Mouse (Mus musculus) liver, embryonic 16.5 days (tissue): ENCODE results near the gene Lrrc8d. TPM values are rescaled to one million over a fixed set of nuclear protein-coding genes. Genes with fewer than 3 reads are reported as not detected.
A peak's percentile ranks its signal among the peaks of the same experiment; 100 is the strongest.
"Not testable (repeated sequence)": the region's sequence is repeated elsewhere in the genome, so short reads cannot be mapped to it uniquely, and the experiment has no call there.

Experiments used
- ATAC-seq: fragments of 200-750 bp; cut with Nextera tagmentation; 2 replicates; pipeline ENCODE4 v1.8.0; 2017; ENCODE audit warnings: low read depth, mild to moderate bottlenecking, moderate number of reproducible peaks, moderate library complexity
- H3K27ac ChIP-seq: fragments of 300-500 bp; sonication (generic); 2 replicates; pipeline ENCODE4 v1.5.1; 2014; ENCODE audit warnings: mild to moderate bottlenecking, low read length
- H3K27me3 ChIP-seq: fragments of 300-500 bp; sonication (generic); 2 replicates; pipeline ENCODE4 v1.6.1; 2014; ENCODE audit warnings: low read depth, low read length, mixed read lengths; ENCODE audit not compliant: control insufficient read depth, insufficient read depth
- H3K36me3 ChIP-seq: fragments of 300-500 bp; sonication (generic); 2 replicates; pipeline ENCODE4 v1.6.1; 2014; ENCODE audit warnings: mild to moderate bottlenecking; ENCODE audit not compliant: control insufficient read depth, insufficient read depth
- H3K4me1 ChIP-seq: fragments of 300-500 bp; sonication (generic); 2 replicates; pipeline ENCODE4 v1.6.1; 2014; ENCODE audit warnings: low read depth, low read length, mixed read lengths; ENCODE audit not compliant: control insufficient read depth
- H3K4me2 ChIP-seq: fragments of 300-500 bp; sonication (generic); 2 replicates; pipeline ENCODE4 v1.6.1; 2014; ENCODE audit warnings: low read depth, low read length, mixed read lengths
- H3K4me3 ChIP-seq: fragments of 300-500 bp; sonication (generic); 2 replicates; pipeline ENCODE4 v1.5.1; 2014; ENCODE audit warnings: low read depth, mild to moderate bottlenecking, low read length
- H3K9ac ChIP-seq: fragments of 300-500 bp; sonication (generic); 2 replicates; pipeline ENCODE4 v1.6.1; 2014; ENCODE audit warnings: low read depth, low read length
- H3K9me3 ChIP-seq: fragments of 300-500 bp; sonication (generic); replicated peaks from 2 replicates; pipeline ENCODE4 v1.6.1; 2016; ENCODE audit warnings: low read length; ENCODE audit not compliant: control insufficient read depth
- WGBS: fragments of 180-500 bp; shearing (Covaris S2); extraction: QIAGEN DNeasy Blood & Tissue Kit; methylation state at CpG from one replicate; pipeline ENCODE4 v1.1.7; 2014; ENCODE audit not compliant: insufficient replicate concordance; 5-methylcytosine and 5-hydroxymethylcytosine counted together
- polyA plus RNA-seq: library from polyadenylated mRNA; unstranded; fragments of >200 nt; fragmentation: Nextera tagmentation; extraction: Ambion mirVana; gene quantifications from 2 replicates; pipeline ENCODE4 v1.2.1, GENCODE M21; 2015

Gene Lrrc8d
- polyA plus RNA-seq, 1 experiment from 2014 or later: 8.0 TPM

DNA sequence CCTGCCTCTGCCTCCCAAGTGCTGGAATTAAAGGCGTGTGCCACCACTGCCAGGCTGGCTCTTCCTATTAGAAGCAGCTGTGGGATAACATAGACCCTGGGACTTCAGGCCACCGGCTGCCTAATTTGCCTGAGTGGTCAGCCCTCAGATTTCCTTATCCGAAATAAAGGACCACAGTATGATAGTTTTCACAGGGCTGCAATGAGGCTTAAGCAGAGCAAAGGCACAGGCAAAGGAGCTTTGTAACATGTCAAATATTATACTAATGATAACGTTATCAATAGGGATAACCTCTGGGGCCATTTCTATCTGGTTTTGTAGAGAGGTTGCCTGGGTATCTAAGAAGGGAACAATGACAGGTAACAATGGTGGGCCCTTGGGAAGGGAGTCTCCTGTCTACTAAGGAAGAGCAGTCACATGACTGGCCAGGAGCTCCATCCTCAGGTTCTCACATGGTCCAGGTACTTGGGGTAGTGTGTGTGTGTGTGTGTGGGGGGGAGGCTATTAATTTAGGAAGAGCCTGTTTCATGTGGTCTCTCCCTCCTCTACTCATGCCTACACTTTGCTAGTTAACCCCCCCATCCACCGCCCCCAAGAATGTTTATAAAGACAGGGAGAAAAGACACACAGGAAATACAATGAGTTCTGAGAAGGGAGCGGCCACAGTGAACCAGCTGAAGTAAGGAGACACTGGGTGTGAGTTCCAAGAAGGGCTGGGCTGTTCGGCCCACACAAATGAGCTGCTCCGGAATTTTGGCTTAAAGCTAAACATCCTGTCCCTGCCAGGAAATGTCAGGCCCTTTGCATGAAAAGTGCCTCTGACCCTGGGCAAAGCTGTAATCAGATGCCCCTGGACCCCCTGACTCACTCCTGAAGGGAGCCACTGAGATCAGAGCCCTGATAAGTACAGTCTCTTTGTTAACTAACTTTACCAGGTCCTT lies 159.3 kb downstream of the Lrrc8d start:
- Histone ChIP-seq H3K36me3 (no peaks in the 10 kb centered on the region), H3K9ac (no peak overlapping the region), H3K27ac (peak overlapping the region; percentile 23), H3K9me3 (no peaks in the 10 kb centered on the region), H3K4me3 (no peak overlapping the region), H3K4me2 (no peak overlapping the region), H3K4me1 (peaks cover 2% of the 10 kb centered on the region), H3K27me3 (no peaks in the 10 kb centered on the region)
- WGBS: 50% methylated on average over 8 of the region's 8 CpGs
- ATAC-seq: no peak

DNA sequence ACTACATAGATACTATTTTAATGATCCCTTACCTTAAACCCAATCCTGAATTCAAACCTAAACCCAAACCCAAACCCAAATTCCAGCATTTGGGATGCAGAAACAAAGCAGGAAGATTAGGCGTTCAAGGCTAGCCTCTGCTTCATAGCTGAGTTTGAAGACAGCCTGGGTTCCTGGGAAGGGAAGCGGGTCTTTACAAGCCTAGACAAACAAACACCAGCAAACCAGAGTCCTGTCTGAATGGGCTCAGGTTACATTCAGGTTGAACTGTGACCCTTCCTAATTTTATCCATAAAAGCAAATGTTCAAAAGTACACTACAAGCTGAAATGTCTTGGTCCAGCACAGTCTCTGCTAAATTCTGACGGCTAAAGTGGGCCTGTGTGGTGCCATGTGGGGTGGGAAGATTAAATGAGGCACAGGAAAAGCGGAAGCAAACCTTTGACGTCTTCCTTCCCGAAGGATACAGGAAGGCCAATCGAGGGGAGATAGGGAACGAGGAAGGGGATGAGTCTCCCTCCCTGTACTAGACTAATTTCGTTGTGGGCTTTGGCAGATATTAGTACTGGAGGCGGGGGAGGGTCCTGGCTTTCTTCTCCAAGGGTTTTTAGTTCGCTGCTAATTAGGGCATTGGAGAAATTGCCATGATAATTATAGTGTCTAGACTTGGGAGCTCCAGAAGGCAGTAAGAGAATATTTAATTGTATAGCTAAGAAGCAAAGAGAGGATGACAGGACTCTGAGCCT lies 160.1 kb downstream of the Lrrc8d start:
- Histone ChIP-seq H3K4me2 (no peak overlapping the region), H3K9ac (no peak overlapping the region), H3K27ac (peak overlapping the region; percentile 23; the same call in 1 of the 2 replicates), H3K36me3 (no peaks in the 10 kb centered on the region), H3K4me1 (peaks cover 2% of the 10 kb centered on the region), H3K4me3 (no peak overlapping the region), H3K9me3 (no peaks in the 10 kb centered on the region), H3K27me3 (no peaks in the 10 kb centered on the region)
- 26% methylated on average over 11 of the region's 11 CpGs for WGBS
- ATAC-seq: no peak

DNA sequence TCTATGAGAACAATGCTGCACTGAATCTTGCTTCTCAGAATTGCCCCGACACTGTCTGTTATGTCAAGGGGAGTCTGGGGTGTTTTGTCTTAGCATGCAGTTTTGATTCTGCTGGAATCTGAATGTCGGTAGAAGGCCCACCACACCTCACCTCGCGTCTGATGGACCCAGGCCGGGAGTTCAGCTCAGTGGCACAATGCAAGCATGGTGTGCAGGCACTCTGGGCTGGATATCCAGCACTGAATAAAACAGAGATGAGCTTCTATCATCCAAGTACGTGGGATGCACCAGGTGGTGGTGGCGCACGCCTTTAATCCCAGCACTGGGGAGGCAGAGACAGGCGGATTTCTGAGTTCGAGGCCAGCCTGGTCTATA lies 160.7 kb downstream of the Lrrc8d start:
- Histone ChIP-seq H3K27me3 (no peaks in the 10 kb centered on the region), H3K9ac (no peak overlapping the region), H3K9me3 (no peaks in the 10 kb centered on the region), H3K4me3 (no peak overlapping the region), H3K4me2 (no peak overlapping the region), H3K4me1 (peaks cover 2% of the 10 kb centered on the region), H3K27ac (no peak overlapping the region), H3K36me3 (no peaks in the 10 kb centered on the region)
- no peak for ATAC-seq
- WGBS: 67% methylated on average over 10 of the region's 10 CpGs

DNA sequence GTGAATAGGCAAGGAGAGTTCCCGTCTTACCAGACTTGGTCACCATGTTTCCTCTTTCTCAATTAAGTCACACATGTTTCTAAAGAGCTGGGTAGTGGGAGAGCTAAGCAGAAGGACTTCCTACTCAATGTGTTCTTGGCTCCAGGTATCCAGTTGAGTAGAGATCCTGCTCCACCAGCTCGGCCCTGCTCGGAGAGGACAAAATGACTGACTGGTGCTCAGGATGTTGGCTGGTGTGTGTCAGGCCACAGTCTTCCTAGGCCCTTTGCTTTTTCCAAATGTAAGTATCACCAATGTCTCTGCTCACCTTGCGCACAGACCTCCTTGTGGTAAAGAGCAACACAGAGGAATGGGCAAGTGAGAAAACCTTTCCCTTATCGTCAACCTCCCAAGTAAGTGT lies 161.8 kb downstream of the Lrrc8d start:
- H3K4me2 ChIP-seq: no peak overlapping the region
- ATAC-seq: no peak
- no peaks in the 10 kb centered on the region for H3K9me3 ChIP-seq
- no peak overlapping the region for H3K27ac ChIP-seq
- no peaks in the 10 kb centered on the region for H3K27me3 ChIP-seq
- H3K4me1 ChIP-seq: peaks cover 2% of the 10 kb centered on the region
- H3K4me3 ChIP-seq: no peak overlapping the region
- H3K9ac ChIP-seq: no peak overlapping the region
- H3K36me3 ChIP-seq: no peaks in the 10 kb centered on the region
- WGBS: 72% methylated on average over 5 of the region's 5 CpGs

DNA sequence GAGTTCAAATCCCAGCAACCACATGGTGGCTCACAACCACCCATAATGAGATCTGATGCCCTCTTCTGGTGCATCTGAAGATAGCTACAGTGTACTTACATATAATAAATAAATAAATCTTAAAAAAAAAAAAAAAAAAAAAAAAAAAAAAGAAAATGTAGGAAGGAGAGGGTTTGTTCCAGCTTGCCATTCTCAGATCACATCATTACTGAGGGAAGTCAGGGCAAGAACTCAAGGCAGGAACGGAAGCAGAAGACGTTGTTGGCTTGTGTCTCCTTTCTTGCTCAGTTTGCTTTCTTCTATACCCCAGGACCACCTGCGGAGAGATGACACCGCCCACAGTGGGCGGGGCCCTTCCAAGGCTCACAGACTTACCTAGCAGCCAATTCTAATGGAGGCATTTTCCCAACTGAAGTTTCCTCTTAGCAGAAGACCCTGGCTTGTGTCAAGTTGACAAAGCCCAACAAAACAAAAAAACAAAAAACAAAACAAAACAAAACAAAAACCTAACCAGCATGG lies 165.4 kb downstream of the Lrrc8d start:
- not testable (repeated sequence) for H3K27me3 ChIP-seq, ATAC-seq, H3K4me2 ChIP-seq, H3K4me1 ChIP-seq, H3K36me3 ChIP-seq, H3K27ac ChIP-seq, H3K9ac ChIP-seq, H3K9me3 ChIP-seq, H3K4me3 ChIP-seq
- 53% methylated on average over 5 of the region's 5 CpGs for WGBS

DNA sequence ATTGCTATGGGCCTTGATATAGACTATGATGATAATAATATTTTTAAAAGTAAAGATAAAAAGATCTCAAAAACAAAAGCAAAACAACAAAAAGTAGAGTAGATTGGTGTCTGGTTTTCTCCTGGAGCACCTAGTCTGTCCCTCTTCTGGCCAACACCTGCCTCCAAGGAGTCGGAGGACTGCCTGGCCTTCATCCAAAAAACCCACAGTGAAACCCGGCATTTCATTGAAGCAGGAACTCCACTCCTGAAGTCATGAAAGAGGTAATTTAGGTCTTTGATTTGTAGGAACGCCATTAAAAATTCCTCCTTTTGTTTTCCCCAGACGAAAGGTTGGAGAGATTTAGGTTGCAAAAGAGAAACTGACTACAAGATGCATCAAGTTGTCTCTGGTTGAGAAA lies 167.7 kb downstream of the Lrrc8d start:
- Histone ChIP-seq H3K4me2 (no peak overlapping the region), H3K27me3 (no peaks in the 10 kb centered on the region), H3K36me3 (no peaks in the 10 kb centered on the region), H3K4me1 (no peaks in the 10 kb centered on the region), H3K9ac (no peak overlapping the region), H3K9me3 (no peaks in the 10 kb centered on the region), H3K27ac (no peak overlapping the region), H3K4me3 (no peak overlapping the region)
- WGBS: 61% methylated on average over 4 of the region's 4 CpGs
- ATAC-seq: no peak

DNA sequence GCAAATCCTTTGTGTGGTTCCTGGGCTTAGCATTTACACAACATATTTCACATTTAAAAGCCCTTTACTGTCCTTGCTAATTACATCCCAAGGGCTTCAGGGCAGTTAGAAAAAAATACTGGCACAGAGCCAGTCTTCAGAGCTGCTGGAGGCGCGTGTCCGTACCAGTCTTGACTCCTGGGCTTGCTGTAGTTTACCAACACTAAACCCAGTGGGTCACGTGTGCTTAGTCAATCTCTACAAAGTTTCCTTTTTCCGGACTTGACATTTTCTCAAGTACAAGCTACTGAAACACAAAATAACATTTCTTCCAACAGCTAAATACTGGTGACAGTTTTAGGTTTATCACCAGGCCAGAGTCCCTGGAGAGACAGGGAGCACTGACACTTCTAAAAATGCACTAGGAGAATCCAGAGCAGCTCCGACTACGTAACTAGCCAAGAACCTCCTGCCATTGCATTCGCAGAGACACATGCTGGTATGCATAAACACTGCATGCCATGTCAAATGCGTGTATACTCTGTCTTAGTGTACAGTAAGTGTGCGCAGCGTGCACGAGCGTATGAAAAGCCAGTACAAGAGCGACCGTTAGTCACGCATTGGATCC lies 168.2 kb downstream of the Lrrc8d start:
- Histone ChIP-seq H3K27me3 (no peaks in the 10 kb centered on the region), H3K4me1 (peaks cover 5% of the 10 kb centered on the region), H3K27ac (no peak overlapping the region), H3K9ac (no peak overlapping the region), H3K4me3 (no peak overlapping the region), H3K4me2 (no peak overlapping the region), H3K9me3 (no peaks in the 10 kb centered on the region), H3K36me3 (no peaks in the 10 kb centered on the region)
- ATAC-seq: no peak
- 73% methylated on average over 16 of the region's 16 CpGs for WGBS

DNA sequence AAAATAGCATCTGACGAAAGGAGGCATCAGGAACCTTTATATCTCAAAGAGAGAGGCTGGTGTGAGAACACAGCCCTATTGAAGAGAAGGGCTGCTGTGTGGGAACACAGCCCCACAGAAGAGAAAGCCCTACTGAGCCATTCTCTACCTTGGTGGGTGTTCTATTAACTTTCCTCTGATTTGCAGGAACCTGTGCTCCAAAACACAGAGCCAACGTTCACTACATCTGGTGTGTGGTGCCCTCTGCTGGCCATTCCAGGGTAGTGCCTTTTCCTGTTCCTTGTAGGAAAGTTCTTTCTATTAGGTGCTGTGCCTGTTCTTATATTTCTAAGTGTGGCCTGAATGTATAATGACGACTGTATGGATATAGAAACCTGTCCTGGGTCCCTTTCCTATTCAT lies 168.8 kb downstream of the Lrrc8d start:
- no peaks in the 10 kb centered on the region for H3K27me3 ChIP-seq
- H3K4me2 ChIP-seq: no peak overlapping the region
- H3K9me3 ChIP-seq: no peaks in the 10 kb centered on the region
- no peaks in the 10 kb centered on the region for H3K36me3 ChIP-seq
- WGBS: 28% methylated on average over 3 of the region's 3 CpGs
- H3K27ac ChIP-seq: no peak overlapping the region
- no peak overlapping the region for H3K4me3 ChIP-seq
- H3K9ac ChIP-seq: no peak overlapping the region
- no peak for ATAC-seq
- H3K4me1 ChIP-seq: peaks cover 6% of the 10 kb centered on the region
